Mouse (Mus musculus): Measurements from ENCODE around the gene Epdr1.

GRCm38 (mm10) chr13:19626473-19626872 is 6.7 kb upstream of the Epdr1 start:
- TF ChIP-seq CTCF (IDR thresholded peaks at IDR 0.05; ENCODE audit: borderline replicate concordance, control insufficient read depth, extremely low read depth, insufficient read depth, low read length, poor library complexity) (no peak), POLR2A (IDR thresholded peaks at IDR 0.05; ENCODE audit: control insufficient read depth, extremely low read depth, insufficient read depth, low read length, poor library complexity) (no peak)
